Mouse (Mus musculus) forebrain, embryonic 13.5 days (tissue): ENCODE measurements around the gene Gls. TPM values are rescaled to one million over a fixed set of nuclear protein-coding genes. Genes with fewer than 3 reads are reported as not detected.

Experiments used
- ATAC-seq: fragments of 200-750 bp; cut with Nextera tagmentation; 2 replicates; pipeline ENCODE4 v1.8.0; 2017
- H3K27ac ChIP-seq: fragments of 300-500 bp; sonication (generic); 2 replicates; pipeline ENCODE4 v1.5.1; 2015; ENCODE audit warnings: inconsistent platforms, mild to moderate bottlenecking, moderate library complexity
- H3K27me3 ChIP-seq: fragments of 300-500 bp; sonication (generic); 2 replicates; pipeline ENCODE4 v1.6.1; 2015; ENCODE audit warnings: mild to moderate bottlenecking, inconsistent platforms
- H3K36me3 ChIP-seq: fragments of 300-500 bp; sonication (generic); 2 replicates; pipeline ENCODE4 v1.6.1; 2015; ENCODE audit warnings: mild to moderate bottlenecking, inconsistent platforms; ENCODE audit not compliant: poor library complexity, severe bottlenecking
- H3K4me1 ChIP-seq: fragments of 300-500 bp; sonication (generic); 2 replicates; pipeline ENCODE4 v1.6.1; 2015; ENCODE audit warnings: inconsistent platforms
- H3K4me2 ChIP-seq: fragments of 300-500 bp; sonication (generic); 2 replicates; pipeline ENCODE4 v1.6.1; 2015; ENCODE audit warnings: inconsistent platforms, mild to moderate bottlenecking, moderate library complexity
- H3K4me3 ChIP-seq: fragments of 300-500 bp; sonication (generic); 2 replicates; pipeline ENCODE4 v1.5.1; 2015; ENCODE audit warnings: mild to moderate bottlenecking, inconsistent platforms
- H3K9ac ChIP-seq: fragments of 300-500 bp; sonication (generic); 2 replicates; pipeline ENCODE4 v1.6.1; 2015; ENCODE audit warnings: mild to moderate bottlenecking, inconsistent platforms
- H3K9me3 ChIP-seq: fragments of 300-500 bp; sonication (generic); replicated peaks from 2 replicates; pipeline ENCODE4 v1.6.1; 2016; ENCODE audit warnings: inconsistent platforms
- WGBS: fragments of 180-500 bp; shearing (Covaris S2); methylation state at CpG from one replicate; pipeline ENCODE4 v1.1.7; 2015; 5-methylcytosine and 5-hydroxymethylcytosine counted together
- polyA plus RNA-seq: library from polyadenylated mRNA; unstranded; fragments of >200 nt; fragmentation: Nextera tagmentation; extraction: Ambion mirVana; gene quantifications from 2 replicates; pipeline ENCODE4 v1.2.1, GENCODE M21; 2015

Gene Gls
- polyA plus RNA-seq, result 23.6 and 23.7 TPM in 2 replicates

- Histone ChIP-seq H3K4me2 (peak within 1 kb of the TSS; percentile 74), H3K4me1 (peaks cover 19% of the 10 kb centered on the region), H3K9me3 (no peaks in the 10 kb centered on the region), H3K9ac (peak within 1 kb of the TSS; percentile 95), H3K36me3 (no peaks in the 10 kb centered on the region), H3K27me3 (no peaks in the 10 kb centered on the region), H3K27ac (peak within 1 kb of the TSS; percentile 97), H3K4me3 (peak within 1 kb of the TSS; percentile 92)
- under 1% methylated on average over 39 of the region's 46 CpGs for WGBS
- peak; percentile 100 for ATAC-seq
Measured at GRCm38 (mm10) chr1:52233143-52233713, at the start of gene Gls. Gene Gls, minus strand, starts transcription at chr1:52233232.

- Histone ChIP-seq H3K4me2 (no peak overlapping the region), H3K9me3 (no peaks in the 10 kb centered on the region; the same call in 1 of the 2 replicates)
Measured at GRCm38 (mm10) chr1:52279831-52280595, 47.0 kb upstream of the Gls start.

GRCm38 (mm10) chr1:52279331-52279730 lies 46.3 kb upstream of the Gls start:
- Histone ChIP-seq H3K9ac (no peak overlapping the region), H3K36me3 (no peaks in the 10 kb centered on the region), H3K27me3 (no peaks in the 10 kb centered on the region), H3K4me2 (no peak overlapping the region), H3K9me3 (no peaks in the 10 kb centered on the region; the same call in 1 of the 2 replicates), H3K4me3 (no peak overlapping the region), H3K27ac (no peak overlapping the region), H3K4me1 (0 out of 2 replicates have a peak, but pooled peaks cover 7% of the 10 kb centered on the region)
- no peak for ATAC-seq
- WGBS, result 66% methylated on average over 3 of the region's 3 CpGs

More at GRCm38 (mm10) chr1:52279831-52280595, 47.0 kb upstream of the Gls start:
- Histone ChIP-seq H3K4me1 (0 out of 2 replicates have a peak, but pooled peaks cover 7% of the 10 kb centered on the region), H3K36me3 (no peaks in the 10 kb centered on the region), H3K4me3 (no peak overlapping the region), H3K9ac (no peak overlapping the region), H3K27me3 (no peaks in the 10 kb centered on the region), H3K27ac (no peak overlapping the region)
- no peak for ATAC-seq
- 47% methylated on average over 7 of the region's 7 CpGs for WGBS

- 74% methylated on average over 6 of the region's 6 CpGs for WGBS
- Histone ChIP-seq H3K4me1 (0 out of 2 replicates have a peak, but pooled peaks cover 7% of the 10 kb centered on the region), H3K27ac (no peak overlapping the region), H3K4me3 (no peak overlapping the region), H3K27me3 (no peaks in the 10 kb centered on the region), H3K9ac (no peak overlapping the region), H3K4me2 (no peak overlapping the region), H3K36me3 (no peaks in the 10 kb centered on the region), H3K9me3 (no peaks in the 10 kb centered on the region; the same call in 1 of the 2 replicates)
- no peak for ATAC-seq
Measured at GRCm38 (mm10) chr1:52278073-52278472, 45.0 kb upstream of the Gls start.

- 87% methylated on average over 3 of the region's 3 CpGs for WGBS
- H3K27ac ChIP-seq, result no peak overlapping the region
Measured at GRCm38 (mm10) chr1:52274210-52274609, 41.2 kb upstream of the Gls start.

GRCm38 (mm10) chr1:52272018-52272678 lies 39.1 kb upstream of the Gls start:
- H3K9ac ChIP-seq, result no peak overlapping the region
- no peaks in the 10 kb centered on the region; the same call in 1 of the 2 replicates for H3K9me3 ChIP-seq
- H3K4me1 ChIP-seq, result no peaks in the 10 kb centered on the region
- H3K27me3 ChIP-seq, result no peaks in the 10 kb centered on the region
- no peak overlapping the region for H3K4me2 ChIP-seq
- no peak for ATAC-seq
- H3K4me3 ChIP-seq, result no peak overlapping the region
- no peaks in the 10 kb centered on the region for H3K36me3 ChIP-seq
- H3K27ac ChIP-seq, result no peak overlapping the region
- 80% methylated on average over 5 of the region's 5 CpGs for WGBS

More at GRCm38 (mm10) chr1:52274210-52274609, 41.2 kb upstream of the Gls start:
- no peaks in the 10 kb centered on the region; the same call in 1 of the 2 replicates for H3K9me3 ChIP-seq
- H3K36me3 ChIP-seq, result no peaks in the 10 kb centered on the region
- no peak overlapping the region for H3K9ac ChIP-seq
- no peak overlapping the region for H3K4me3 ChIP-seq
- no peaks in the 10 kb centered on the region for H3K27me3 ChIP-seq
- no peak overlapping the region for H3K4me2 ChIP-seq
- no peak for ATAC-seq
- H3K4me1 ChIP-seq, result no peaks in the 10 kb centered on the region

GRCm38 (mm10) chr1:52270354-52270753 lies 37.3 kb upstream of the Gls start:
- Histone ChIP-seq H3K36me3 (no peaks in the 10 kb centered on the region), H3K4me3 (no peak overlapping the region), H3K9ac (no peak overlapping the region), H3K9me3 (no peaks in the 10 kb centered on the region), H3K4me1 (no peaks in the 10 kb centered on the region), H3K27me3 (no peaks in the 10 kb centered on the region), H3K4me2 (no peak overlapping the region), H3K27ac (no peak overlapping the region)
- no peak for ATAC-seq
- WGBS, result 83% methylated on average over 9 of the region's 9 CpGs

- WGBS, result 85% methylated on average over 4 of the region's 4 CpGs
- Histone ChIP-seq H3K27me3 (no peaks in the 10 kb centered on the region), H3K9ac (no peak overlapping the region), H3K4me2 (no peak overlapping the region), H3K9me3 (no peaks in the 10 kb centered on the region), H3K4me3 (no peak overlapping the region), H3K36me3 (no peaks in the 10 kb centered on the region), H3K4me1 (no peaks in the 10 kb centered on the region), H3K27ac (no peak overlapping the region)
- no peak for ATAC-seq
Measured at GRCm38 (mm10) chr1:52269596-52269995, 36.6 kb upstream of the Gls start.

- Histone ChIP-seq H3K36me3 (no peaks in the 10 kb centered on the region), H3K27me3 (no peaks in the 10 kb centered on the region), H3K4me3 (no peak overlapping the region), H3K4me1 (no peaks in the 10 kb centered on the region), H3K4me2 (no peak overlapping the region), H3K27ac (no peak overlapping the region), H3K9me3 (no peaks in the 10 kb centered on the region), H3K9ac (no peak overlapping the region)
- WGBS, result 91% methylated on average over 6 of the region's 6 CpGs
- no peak for ATAC-seq
Measured at GRCm38 (mm10) chr1:52268006-52268405, 35.0 kb upstream of the Gls start.

GRCm38 (mm10) chr1:52267606-52268005 lies 34.6 kb upstream of the Gls start:
- H3K9ac ChIP-seq, result no peak overlapping the region
- H3K36me3 ChIP-seq, result no peaks in the 10 kb centered on the region

GRCm38 (mm10) chr1:52265886-52266516 lies 33.0 kb upstream of the Gls start:
- H3K4me2 ChIP-seq, result no peak overlapping the region
- H3K4me3 ChIP-seq, result no peak overlapping the region
- no peaks in the 10 kb centered on the region for H3K27me3 ChIP-seq
- H3K36me3 ChIP-seq, result no peaks in the 10 kb centered on the region
- ATAC-seq, result no peak
- no peak overlapping the region for H3K9ac ChIP-seq
- no peaks in the 10 kb centered on the region for H3K9me3 ChIP-seq
- no peaks in the 10 kb centered on the region for H3K4me1 ChIP-seq
- 85% methylated on average over 3 of the region's 3 CpGs for WGBS
- H3K27ac ChIP-seq, result no peak overlapping the region

More at GRCm38 (mm10) chr1:52267606-52268005, 34.6 kb upstream of the Gls start:
- Histone ChIP-seq H3K27me3 (no peaks in the 10 kb centered on the region), H3K4me2 (no peak overlapping the region), H3K27ac (no peak overlapping the region), H3K4me1 (no peaks in the 10 kb centered on the region), H3K9me3 (no peaks in the 10 kb centered on the region), H3K4me3 (no peak overlapping the region)
- no peak for ATAC-seq
- 50% methylated on average over 3 of the region's 3 CpGs for WGBS

- Histone ChIP-seq H3K36me3 (no peaks in the 10 kb centered on the region), H3K27me3 (no peaks in the 10 kb centered on the region), H3K9me3 (no peaks in the 10 kb centered on the region), H3K4me3 (no peak overlapping the region), H3K4me1 (no peaks in the 10 kb centered on the region), H3K9ac (no peak overlapping the region), H3K4me2 (no peak overlapping the region), H3K27ac (no peak overlapping the region)
- no peak for ATAC-seq
- 74% methylated on average over 3 of the region's 3 CpGs for WGBS
Measured at GRCm38 (mm10) chr1:52264290-52264689, 31.3 kb upstream of the Gls start.
